Mouse (Mus musculus): ENCODE results near the gene Dtd1.
A peak's percentile ranks its signal among the peaks of the same experiment; 100 is the strongest.
"Not testable (repeated sequence)": the region's sequence is repeated elsewhere in the genome, so short reads cannot be mapped to it uniquely, and the experiment has no call there.

Gene Dtd1

DNA sequence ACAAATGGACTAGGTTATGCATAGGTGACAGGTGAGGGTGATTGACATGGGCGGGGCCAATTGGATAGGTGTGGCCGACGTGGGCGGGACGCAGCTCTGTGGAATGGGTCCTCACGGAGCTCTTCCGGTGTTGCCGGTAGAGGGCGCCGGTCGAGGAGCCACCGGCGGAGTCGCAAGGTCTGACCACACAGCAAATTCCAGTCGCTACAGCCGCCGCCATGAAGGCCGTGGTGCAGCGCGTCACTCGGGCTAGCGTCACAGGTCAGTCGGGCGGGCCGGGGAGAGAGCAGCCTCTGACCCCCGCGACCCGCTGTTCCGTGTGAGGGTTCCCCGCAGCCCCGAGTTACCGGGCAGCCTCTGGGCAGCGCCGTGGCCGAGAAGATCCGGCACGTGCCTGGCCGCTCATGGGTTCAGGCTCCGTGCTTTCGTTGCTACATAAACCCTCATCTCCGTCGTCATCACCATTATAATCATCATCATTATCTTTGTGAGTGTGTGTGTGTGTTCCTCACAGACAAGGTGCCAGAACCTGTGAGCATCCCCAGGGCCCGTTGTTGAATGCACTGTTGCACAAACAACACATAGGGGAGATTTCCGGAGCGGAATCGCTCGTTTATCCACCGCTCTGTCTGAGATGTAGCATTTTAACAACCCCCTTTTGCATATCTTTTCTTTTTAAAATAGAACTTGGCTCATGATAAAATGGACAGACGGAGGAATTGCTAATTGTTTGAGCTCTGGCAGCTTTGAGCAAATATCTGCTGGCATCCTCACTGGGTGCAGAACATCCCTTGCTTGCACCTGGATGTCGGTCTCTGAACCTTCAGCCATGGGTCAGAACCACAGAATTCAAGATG, at the start of gene Dtd1:
Gene Dtd1, plus strand, starts transcription at position 67 of the 857 bp plus-strand sequence.
- DNase-seq (ENCODE audit: low read depth, low spot score), result peak; percentile 76

DNA sequence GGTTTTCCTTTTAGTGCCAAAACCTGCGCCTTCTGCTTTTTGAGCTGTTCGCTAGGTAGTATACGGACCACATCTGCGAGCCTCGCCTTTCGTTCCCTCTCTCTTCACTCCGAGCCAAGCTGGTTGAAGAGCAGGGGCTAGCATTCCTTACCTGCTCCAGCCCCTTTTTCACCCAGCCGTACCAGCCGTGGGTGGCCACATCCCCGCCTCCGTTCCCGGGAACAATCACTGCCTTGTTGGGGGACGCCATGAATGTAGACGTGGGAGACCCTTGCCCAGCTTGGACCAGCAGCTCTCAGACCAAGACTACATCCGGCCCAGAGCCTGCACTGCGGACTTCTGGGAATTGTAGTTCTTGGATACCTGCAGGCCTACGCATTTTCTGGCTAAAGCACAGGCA, 49.2 kb upstream of the Dtd1 start, which contains the start of gene Rbbp9:
Gene Rbbp9, minus strand, starts transcription at position 341 of the 400 bp plus-strand sequence.
- peak; percentile 32 for DNase-seq (ENCODE audit: low read depth, low spot score)

DNA sequence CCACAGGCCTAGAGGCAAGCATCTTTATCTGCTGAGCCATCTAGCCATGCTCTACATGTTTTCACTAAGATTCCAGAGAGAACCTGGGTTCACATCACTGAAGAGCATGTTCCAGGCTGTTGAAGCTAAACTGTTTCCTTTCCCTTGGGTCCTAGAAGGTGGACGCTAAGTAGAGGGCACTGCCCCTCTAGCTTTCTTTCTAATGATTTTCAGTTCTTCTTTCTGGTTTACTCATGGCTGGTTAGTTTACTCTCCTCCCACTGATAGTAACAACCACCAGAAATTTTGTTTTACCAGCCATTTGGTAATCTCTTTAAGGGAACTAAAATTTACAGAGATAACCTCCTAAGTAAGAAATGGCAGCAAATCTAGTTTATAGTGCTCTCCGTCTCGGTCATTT, 45.8 kb upstream of the Dtd1 start:
- DNase-seq (ENCODE audit: low read depth, low spot score), result no peak

DNA sequence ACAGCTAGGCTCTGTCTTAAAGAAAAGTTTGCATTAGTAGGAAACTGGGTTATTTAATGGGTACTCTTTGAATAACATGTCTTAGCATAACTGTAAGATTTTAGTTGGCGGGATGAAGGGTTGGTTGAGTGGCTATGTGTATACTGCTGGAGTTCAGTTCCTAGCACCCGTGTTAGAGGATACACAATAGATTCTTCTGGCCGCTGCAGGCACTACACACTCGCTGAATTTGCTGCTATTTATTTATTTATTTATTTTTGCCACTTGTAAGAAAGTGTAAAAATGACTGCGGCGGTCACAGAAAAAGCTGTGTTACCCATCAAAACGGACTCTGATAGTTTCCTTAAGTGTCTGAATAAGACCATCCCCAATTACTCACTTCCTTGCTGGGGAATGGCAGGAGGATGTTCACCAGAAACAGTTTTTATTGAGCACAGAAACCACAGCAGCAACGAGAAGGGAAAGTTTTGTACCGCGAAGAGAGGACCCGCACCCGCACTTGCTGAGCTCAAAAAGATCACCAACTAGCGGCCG, 44.3 kb upstream of the Dtd1 start:
- peak; percentile 7 for DNase-seq (ENCODE audit: low read depth, low spot score)

DNA sequence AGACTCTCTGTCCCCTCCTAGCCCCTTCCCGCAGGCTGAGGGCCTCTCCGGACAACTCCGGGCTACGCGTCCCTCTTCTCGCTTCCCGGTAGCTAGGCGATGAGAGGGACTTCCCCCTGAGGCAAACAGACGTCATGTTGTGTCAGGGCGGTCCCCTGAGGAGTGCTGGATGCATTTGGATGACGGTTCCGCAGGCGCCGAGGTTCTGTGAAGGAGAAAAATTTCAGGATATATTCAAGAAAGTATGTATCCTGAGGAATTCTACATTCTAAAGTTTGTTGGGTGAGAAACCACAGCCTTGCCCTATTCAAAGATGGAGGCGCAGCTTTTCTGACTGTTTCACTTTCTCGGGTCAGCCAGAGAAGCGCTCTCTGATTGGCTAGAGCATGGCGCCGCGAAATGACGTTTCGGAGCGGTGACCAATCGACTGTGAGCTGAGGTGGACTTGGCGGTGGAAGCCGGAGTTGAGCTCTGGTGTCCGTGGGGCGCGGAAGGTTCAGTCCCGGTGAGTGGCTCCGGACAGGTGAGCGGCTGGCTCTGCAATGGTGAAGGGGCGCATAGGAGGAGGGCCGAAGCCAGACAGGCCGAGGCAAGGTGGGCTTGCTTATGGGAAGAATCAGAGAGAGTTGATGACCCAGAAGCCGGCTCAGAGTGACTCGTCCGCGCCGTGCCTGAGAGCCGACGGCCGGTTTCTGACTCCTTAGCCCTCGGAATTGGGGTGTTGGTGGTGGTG, 43.7 kb upstream of the Dtd1 start, which contains the start of gene Sec23b:
Gene Sec23b, plus strand, starts transcription at position 410 of the 733 bp plus-strand sequence.
- DNase-seq (ENCODE audit: low read depth, low spot score), result peak; percentile 93

DNA sequence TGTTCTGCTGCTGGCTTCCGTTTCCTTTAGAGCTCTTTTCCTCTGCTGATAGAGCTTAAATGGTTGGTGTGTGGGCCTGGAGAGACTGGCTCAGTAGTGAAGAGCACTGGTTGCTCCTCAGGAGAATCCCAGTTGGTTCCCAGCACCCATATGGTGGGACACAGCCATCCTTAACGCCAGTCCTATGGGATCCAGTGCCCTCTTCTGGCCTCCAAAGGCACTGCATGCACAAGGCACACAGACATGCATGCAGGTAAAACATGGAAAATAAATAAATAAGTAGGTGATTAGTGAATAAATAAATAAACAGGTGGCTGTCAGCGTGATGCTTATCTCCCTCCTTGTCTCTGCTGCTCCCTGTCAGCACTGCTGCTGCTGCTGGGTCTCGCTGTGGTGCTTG, 11.0 kb upstream of the Dtd1 start:
- no peak for DNase-seq (ENCODE audit: low read depth, low spot score)

DNA sequence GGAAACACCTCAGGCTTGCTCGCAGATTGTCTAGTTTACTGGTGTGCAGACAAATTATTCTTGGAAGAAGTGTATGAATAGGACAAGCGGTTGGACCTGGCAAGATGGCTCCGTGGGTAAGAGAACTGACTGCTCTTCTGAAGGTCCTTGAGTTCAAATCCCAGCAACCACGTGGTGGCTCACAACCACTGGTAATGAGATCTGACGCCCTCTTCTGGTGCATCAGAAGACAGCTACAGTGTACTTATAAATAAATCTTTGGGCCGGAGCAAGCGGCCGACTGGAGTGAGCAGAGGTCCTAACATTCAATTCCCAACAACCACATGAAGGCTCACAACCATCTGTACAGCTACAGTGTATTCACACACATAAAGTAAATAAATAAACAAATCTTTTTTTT, 6.7 kb upstream of the Dtd1 start:
- DNase-seq (ENCODE audit: low read depth, low spot score), result not testable (repeated sequence)

DNA sequence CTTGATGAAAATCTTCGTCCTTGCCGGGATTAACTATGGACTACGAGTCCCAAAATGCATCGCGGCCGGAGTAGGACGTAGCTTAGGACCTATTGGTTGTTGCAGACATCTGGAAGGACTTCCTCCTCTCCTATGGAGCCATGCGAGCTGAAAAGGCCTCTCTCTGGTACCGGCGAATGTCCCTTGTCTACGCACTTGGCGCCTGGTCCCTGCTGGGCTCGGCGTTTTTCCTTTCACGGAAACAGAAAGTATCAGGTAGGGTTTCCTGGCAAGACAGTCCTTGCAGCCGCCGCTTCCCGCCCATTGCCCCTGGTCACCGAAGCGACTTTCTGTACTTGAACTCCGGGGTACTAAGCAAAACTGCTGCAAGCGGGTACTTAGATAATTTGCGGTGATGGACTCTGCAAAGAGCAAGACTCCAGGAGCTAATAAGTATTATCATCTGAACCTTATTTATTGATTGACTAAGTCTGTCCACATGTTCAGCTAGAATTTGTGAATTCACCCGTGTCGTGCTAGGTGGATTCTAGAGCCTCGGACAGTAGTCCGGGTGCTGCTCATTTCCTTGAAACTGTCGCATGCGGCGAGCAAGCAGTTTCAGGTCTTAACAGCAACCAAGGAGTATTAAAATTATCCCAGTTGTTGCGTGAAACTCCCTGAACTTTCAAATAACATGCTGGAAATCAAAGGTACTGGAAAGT, 5.6 kb upstream of the Dtd1 start, which contains the start of gene Smim26:
Gene Smim26, plus strand, starts transcription at position 104 of the 701 bp plus-strand sequence.
- peak; percentile 70 for DNase-seq (ENCODE audit: low read depth, low spot score)

DNA sequence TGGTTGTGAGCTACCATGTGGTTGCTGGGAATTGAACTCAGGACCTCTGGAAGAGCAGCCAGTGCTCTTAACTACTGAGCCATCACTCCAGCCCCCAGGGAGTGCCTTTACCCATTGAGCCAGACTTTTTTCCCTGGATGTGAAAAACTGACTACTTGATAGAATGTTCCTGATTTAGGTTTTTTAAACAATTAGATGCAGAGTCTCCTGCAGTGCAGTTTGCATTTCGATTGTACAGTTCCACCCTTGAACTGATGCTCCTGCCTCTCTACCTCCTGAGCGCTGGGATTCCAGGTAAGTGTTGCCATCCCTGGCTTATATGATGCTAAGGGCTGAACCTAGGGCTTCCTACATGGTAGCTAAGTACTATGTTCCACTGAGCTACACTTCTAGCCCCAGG, 1.7 kb upstream of the Dtd1 start:
- DNase-seq (ENCODE audit: low read depth, low spot score), result no peak

DNA sequence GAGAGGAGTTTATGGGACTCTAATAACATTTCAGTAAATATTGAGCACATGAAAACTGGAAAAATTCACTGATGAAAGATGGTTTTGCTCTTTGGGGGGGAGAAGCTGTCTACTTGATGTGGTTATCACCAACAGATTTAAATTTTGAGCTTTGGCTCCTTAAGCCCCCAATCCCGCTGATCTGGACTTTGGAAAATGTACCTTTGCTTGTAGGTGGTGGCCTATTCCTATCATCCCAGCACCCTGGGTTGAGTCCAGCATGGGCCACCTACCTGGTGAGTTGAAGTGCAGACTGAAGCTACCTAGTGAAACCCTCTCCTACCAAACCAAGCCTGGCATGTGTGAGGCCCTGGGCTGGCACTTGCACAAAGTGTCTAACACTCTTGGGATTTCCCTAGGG, 1.9 kb downstream of the Dtd1 start:
- no peak for DNase-seq (ENCODE audit: low read depth, low spot score)

DNA sequence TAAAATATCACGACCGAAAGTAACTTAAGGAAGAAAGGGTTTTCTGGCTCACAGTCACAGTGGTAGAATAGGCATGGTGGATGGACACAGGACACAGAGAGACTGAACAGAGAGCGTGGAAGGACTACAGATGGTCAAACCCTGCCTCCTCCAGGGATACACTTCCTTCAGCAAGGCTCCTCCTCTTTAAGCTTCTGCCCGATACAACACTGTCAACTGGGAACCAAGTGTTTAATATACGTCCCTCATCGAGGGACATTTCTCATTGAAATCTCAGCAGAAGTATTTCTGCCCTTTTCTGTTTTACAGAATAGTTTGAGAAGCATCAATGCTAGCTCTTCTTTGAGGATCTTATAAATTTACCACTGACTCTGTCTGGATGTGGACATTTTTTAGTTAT, 14.3 kb downstream of the Dtd1 start:
- no peak for DNase-seq (ENCODE audit: low read depth, low spot score)

DNA sequence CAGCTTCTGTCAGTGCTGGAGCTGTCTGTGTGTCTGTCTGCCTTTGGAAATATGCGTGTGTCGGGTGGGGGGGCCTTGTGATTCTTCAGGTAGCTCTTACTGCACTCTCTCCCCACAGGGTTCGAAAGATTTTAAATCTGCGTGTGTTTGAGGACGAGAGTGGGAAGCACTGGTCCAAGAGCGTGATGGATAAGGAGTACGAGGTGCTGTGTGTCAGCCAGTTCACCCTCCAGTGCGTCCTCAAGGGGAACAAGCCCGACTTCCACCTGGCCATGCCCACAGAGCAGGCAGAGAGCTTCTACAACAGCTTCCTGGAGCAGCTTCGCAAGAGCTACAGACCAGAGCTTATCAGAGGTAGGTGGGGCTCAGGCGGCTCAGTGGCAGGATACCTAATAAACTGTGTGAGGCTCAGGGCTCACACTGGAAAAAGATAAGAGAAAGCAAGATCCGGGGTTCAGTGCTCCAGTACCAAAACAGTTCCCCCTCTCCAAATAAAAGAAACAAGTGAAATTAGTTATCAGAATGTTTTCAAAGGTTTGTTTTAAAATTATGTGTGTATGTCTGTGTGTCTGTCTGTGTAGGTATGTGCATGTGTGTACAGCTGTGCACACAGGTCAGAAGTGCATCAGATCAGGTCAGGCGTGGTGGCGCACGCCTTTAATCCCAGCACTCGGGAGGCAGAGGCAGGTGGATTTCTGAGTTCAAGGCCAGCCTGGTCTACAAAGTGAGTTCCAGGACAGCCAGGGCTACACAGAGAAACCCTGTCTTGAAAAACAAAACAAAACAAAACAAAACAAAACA, 17.6 kb downstream of the Dtd1 start:
- no peak for DNase-seq (ENCODE audit: low read depth, low spot score)

DNA sequence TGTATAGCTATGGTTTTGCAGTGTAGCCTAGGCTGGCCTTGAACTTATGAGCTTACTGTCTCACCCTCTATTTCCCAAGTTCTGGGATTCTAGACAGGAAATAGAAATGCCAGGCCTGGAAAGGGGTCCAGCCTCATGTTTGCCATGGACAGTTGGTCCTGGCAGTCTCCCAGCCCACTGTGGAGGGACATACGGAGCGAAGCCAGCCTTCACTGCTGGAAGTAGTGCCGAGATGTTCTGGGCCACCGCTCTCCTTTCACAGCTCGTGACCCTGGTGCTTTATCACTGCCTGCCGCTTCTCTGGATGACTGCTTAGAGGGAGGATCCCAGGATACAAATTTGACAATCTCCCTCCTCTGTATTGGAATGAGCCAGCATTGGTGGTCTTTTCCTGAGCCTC, 21.8 kb downstream of the Dtd1 start:
- DNase-seq (ENCODE audit: low read depth, low spot score), result no peak

DNA sequence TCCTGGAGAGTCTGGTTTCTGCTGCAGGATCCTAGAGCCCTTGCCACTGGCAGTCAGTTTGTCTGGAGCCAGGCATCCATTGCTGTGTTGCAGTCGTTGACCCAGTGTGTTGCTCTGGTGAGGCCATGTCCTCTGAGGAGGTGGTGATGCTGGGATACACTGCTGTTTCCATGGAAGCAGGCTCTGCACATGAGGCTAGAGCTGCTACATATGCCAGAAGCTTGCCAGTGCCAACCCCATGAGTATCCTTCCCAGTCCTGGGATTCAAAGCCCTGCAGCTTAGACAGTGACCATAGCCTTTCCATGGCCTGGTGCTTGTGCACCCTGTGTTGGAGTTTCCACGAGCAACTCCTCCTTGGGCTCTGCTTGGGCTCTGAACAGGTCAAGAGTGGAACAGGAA, 33.9 kb downstream of the Dtd1 start:
- DNase-seq (ENCODE audit: low read depth, low spot score), result no peak

DNA sequence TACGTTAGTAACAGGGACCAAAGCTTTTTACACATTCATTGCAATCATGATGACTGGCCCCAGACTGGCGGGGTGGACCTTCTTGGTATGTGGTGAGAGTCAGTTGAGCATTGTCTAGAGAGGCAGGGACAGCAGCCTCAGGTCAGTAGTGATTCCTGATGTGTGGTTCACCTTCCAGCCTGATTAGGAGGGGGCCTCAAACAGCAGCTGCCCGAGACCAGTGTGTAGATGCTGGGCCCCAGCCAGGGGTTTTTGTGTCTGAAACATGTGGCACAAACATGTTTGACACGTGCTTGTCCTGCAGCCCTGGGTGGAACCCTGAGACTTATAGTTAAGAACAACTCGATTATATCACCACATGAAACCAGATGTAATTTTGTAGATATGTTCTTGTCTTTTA, 34.5 kb downstream of the Dtd1 start:
- no peak for DNase-seq (ENCODE audit: low read depth, low spot score)

DNA sequence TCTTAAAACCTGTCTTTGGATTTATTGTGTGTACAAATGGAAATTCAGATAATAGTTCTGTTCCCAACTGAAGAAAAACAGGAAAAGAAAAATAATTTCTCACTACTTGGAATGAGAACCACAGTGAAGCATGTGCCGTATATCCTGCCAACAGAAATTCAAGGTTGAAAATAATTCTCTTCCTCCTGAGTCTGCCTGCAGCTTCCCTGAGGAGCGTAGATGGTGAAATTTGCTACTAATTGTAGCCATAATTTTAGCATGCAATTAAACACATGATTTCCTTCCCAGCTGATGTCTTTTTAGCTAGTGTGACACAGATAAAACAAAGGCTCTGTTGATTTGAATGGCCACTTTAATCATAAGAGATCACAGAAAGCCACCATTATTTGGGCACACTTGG, 35.0 kb downstream of the Dtd1 start:
- no peak for DNase-seq (ENCODE audit: low read depth, low spot score)

DNA sequence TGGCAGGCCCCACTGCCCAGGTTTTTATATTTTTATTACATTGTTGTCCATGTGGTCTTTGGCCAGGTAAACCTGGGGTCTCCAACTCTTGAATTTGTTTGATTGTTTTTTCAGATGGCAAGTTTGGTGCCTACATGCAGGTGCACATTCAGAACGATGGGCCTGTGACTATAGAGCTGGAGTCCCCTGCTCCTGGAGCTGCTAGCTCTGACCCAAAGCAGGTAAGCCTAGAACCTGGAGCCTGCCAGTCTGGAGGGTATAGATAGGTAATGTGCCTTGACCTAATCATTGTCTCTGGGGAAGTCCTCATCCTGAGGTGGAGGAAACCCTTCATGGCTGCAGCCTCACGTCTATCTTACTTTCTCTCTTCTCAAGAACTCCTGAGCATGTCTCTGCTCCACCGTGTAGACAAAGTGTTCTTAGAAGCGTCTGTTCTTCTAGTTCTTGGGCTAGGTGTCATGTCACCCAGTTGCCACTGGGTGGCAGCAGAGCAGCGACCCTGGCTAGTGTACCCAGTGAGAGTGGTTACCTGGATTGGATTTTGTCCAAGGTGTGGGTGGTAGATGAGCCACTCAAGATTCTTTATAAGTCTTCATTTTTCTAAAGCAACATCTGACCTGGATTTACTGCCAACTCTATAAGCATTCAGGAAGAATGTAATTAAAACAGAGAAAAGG, 36.1 kb downstream of the Dtd1 start:
- peak; percentile 25 for DNase-seq (ENCODE audit: low read depth, low spot score)

DNA sequence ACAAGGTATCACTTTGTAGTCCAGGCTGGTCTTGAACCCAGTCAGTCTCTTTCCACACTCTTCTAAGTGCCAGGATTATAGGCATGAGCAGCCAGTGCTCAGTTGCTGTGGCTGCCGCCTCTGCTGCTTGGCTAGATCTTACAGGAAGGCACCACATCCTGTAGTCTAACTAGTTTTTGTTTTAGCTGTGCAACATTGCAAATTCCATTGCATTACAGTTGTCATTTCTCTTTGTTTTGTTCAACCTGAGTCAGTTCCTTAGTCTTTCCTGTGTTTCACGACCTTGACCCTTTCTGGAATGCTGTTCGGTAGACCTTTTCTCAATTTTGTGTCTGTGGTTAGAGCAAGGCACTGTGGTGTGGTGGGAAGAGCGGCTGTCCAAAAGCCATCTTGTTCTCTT, 37.5 kb downstream of the Dtd1 start:
- no peak for DNase-seq (ENCODE audit: low read depth, low spot score)

DNA sequence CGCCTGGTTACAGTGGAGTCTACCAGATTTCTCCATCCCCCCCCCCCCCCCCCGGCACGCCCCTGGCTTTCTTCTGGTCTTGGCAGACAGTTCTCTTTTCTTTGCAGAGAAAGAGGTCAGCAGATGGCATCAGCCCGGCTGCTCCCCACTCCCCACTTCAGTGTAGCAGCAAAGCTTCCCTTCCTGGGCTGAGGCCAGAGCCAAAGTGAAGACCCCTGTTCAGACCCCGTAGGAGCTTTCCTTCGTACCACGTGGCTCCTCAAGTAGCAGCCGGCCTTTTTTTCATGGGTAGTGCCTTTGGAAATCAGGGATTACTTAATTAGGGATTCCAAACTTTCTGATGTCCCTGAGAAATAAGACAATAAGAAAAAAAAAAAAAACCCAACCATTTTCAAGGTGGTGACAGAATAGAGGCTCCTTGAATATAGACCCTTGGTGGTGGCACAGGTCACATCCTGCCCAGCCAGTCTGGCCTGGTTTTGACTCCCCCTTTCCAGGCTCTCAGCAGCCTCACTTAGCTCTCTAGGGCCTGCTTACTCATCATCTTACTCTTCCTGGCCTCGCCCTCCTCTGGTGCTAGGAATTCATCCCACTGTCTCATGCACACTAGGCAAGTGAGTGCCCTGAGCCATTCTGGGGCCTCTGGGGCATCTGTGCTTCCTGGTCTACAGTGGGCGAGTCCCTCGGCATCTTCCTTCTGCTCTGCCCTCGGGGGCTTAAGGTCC, 38.1 kb downstream of the Dtd1 start:
- DNase-seq (ENCODE audit: low read depth, low spot score), result no peak

DNA sequence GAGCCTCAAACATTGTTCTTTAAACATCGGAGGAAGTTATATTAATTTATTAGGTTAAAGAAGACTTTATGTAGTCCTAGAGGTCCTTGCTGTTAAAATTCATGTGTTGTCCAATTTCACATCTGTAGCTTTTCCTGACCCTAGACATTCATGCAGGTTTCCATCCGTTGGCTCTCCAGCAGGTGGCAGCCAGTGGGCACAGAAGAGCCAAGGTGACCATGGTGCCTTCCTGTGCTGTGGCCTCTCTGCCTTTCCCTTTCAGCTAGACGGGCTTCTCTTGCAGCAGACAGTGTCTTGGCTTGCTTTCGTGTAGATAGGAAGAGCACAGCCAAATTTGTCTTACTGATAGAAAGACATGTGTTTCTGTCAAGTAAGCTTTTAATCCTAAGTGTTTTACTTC, 39.0 kb downstream of the Dtd1 start:
- DNase-seq (ENCODE audit: low read depth, low spot score), result no peak
